Mouse (Mus musculus) macrophage (primary cell): ENCODE results near the gene Polr1c. TPM values are rescaled to one million over a fixed set of nuclear protein-coding genes. Genes with fewer than 3 reads are reported as not detected.

Experiments
- H3K27ac ChIP-seq: fragments of 350-480 bp; formaldehyde crosslinking; 2 replicates; pipeline ENCODE4 v1.9.0; 2021
- H3K36me3 ChIP-seq: fragments of 350-480 bp; formaldehyde crosslinking; 2 replicates; pipeline ENCODE4 v1.9.0; 2021; ENCODE audit errors: inconsistent target
- H3K4me3 ChIP-seq: fragments of 350-480 bp; formaldehyde crosslinking; 2 replicates; pipeline ENCODE4 v1.9.0; 2021; ENCODE audit errors: inconsistent target
- H3K79me2 ChIP-seq: fragments of 350-480 bp; formaldehyde crosslinking; 2 replicates; pipeline ENCODE4 v1.9.0; 2021; ENCODE audit errors: inconsistent target
- WGBS: methylation state at CpG from one replicate; pipeline ENCODE4 v1.1.7; 2026; ENCODE audit warnings: inconsistent platforms; ENCODE audit not compliant: missing documents; 5-methylcytosine and 5-hydroxymethylcytosine counted together
- polyA plus RNA-seq: library from polyadenylated mRNA; stranded (reverse); fragments of 250-400 nt; gene quantifications from 3 replicates; pipeline ENCODE4 v1.2.4, GENCODE M21; 2018; ENCODE audit warnings: inconsistent platforms

The Polr1c gene
- polyA plus RNA-seq, 1 experiment from 2014 or later, result 17.2 TPM

- H3K4me3 ChIP-seq, result no peak overlapping the region
- 91% methylated on average over 1 of the region's 1 CpGs for WGBS
- H3K79me2 ChIP-seq, result peaks cover 61% of the 10 kb centered on the region; the same call in 1 of the 2 replicates
- no peak overlapping the region for H3K27ac ChIP-seq
- peaks cover 30% of the 10 kb centered on the region for H3K36me3 ChIP-seq
Measured at GRCm38 (mm10) chr17:46273803-46274236, 26.0 kb upstream of the Polr1c start.

- Histone ChIP-seq H3K36me3 (peaks cover 23% of the 10 kb centered on the region), H3K4me3 (no peak overlapping the region), H3K27ac (no peak overlapping the region), H3K79me2 (peaks cover 50% of the 10 kb centered on the region; the same call in 1 of the 2 replicates)
- 90% methylated on average over 5 of the region's 5 CpGs for WGBS
Measured at GRCm38 (mm10) chr17:46272675-46273074, 24.8 kb upstream of the Polr1c start.

DNA sequence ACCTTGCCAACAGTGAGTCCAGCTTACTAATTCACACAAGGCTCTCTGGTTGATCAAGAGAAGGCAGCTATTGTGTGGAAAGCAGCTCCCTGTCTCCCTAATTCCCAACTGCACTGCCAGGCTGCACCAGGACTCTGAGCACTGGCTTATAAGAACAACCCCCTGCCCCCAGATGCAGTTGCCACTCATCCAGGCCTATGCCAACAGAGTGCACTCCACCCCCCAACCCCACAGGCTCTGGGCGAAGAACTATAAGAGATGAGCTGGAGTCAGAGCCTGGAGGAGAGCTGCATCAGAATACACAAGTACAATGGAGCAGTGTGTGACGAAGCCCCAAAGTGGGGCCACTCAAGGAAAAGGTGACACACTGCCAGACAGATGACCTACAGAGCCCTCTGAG is 24.2 kb upstream of the Polr1c start:
- Histone ChIP-seq H3K36me3 (peaks cover 23% of the 10 kb centered on the region), H3K79me2 (peaks cover 44% of the 10 kb centered on the region; the same call in 1 of the 2 replicates), H3K27ac (no peak overlapping the region), H3K4me3 (no peak overlapping the region)
- WGBS, result 95% methylated on average over 2 of the region's 2 CpGs

GRCm38 (mm10) chr17:46269771-46270534 is 22.1 kb upstream of the Polr1c start:
- WGBS, result 95% methylated on average over 19 of the region's 19 CpGs
- H3K27ac ChIP-seq, result no peak overlapping the region
- H3K36me3 ChIP-seq, result peaks cover 35% of the 10 kb centered on the region
- H3K4me3 ChIP-seq, result no peak overlapping the region
- peaks cover 23% of the 10 kb centered on the region; the same call in 1 of the 2 replicates for H3K79me2 ChIP-seq

DNA sequence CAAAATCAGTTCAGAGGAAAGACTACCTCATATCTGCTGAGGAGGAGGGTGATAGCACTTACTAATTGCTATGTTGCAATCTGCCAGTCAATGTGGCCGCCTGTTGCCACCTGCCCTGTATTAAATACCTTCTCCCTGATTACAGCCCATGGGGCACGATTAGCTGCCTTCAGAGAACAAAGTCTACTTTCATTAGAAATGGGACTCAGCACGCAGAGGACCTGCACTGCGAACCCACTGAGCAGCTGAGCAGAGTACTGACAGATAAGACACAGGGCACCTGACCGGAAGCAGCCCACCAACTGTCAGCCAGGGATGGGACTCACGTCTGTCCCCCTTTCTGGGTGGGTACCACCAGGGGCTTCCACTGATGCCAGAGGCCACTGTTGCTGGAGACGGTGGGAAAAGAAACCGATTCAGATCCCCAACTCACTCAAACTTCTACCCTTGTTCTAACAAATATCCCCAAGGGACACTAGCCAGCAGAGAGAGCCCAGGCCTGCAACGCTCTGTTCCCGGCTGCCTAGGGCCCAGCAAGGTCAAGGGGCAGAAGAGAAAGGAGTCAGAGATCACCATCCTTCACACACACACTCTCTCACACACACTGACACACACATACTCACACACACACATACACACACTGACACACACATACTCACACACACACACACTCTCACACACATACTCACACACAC is 20.3 kb upstream of the Polr1c start:
- Histone ChIP-seq H3K4me3 (no peak overlapping the region), H3K27ac (no peak overlapping the region), H3K79me2 (peaks cover 5% of the 10 kb centered on the region; the same call in 1 of the 2 replicates), H3K36me3 (peaks cover 46% of the 10 kb centered on the region)
- WGBS, result 92% methylated on average over 10 of the region's 10 CpGs

DNA sequence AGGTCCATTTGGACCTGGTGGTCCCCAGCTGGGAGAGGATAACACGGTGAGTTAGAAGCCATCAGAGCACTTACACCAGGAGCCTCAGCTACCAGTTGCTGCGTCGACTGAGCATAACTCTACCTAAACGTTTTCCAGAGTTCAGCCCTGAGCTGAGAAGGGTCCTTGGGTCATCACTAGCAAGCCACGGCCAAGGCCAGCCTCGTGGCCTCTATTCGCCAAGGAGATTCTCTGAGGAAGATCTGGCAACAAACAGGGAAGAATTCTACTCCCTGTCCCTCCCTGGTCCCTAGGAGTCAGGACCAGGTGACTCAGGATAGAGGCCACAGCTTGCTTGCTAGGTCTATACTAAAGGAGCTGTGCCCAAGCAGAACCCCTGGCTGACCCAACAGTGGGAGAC is 19.7 kb upstream of the Polr1c start:
- Histone ChIP-seq H3K36me3 (peaks cover 52% of the 10 kb centered on the region), H3K4me3 (no peak overlapping the region), H3K27ac (no peak overlapping the region), H3K79me2 (no peaks in the 10 kb centered on the region; the same call in 1 of the 2 replicates)
- WGBS, result 95% methylated on average over 7 of the region's 7 CpGs

- H3K4me3 ChIP-seq, result no peak overlapping the region
- WGBS, result 93% methylated on average over 6 of the region's 6 CpGs
- no peaks in the 10 kb centered on the region for H3K79me2 ChIP-seq
- no peak overlapping the region for H3K27ac ChIP-seq
- H3K36me3 ChIP-seq, result peaks cover 57% of the 10 kb centered on the region
Measured at GRCm38 (mm10) chr17:46266986-46267385, 19.1 kb upstream of the Polr1c start.

DNA sequence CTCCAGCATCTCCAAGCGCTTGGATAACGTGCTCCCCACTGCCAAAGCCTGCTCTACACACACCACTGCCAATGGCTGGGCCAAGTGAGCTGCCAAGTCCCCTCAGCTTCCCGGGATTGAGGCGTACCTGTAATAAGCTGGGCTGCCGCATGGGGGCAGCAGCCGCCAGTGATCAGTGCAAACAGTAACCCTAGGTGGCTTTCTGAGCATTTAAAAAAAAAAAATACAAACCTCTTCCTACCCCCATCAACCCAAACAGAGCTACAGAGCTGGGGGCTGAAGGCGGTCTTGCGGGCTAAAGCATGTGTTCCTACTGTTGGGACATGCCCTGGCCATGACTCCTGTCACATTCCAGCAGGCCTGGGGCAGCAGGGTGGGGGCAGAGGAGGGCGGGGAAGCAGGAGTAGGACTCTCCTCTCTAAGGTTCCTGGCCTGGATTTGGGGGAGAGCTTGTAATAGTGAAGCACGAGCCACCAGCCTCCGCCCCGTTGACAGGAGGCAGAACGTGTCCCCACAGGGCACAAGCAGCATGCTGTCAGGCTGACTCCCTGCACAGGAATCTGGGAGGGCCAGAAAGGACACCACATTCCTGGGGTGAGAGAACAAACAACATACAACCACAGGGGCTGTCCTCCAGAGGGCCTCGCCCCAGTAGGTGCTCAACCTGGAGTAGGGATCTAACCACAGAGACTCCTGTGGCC is 18.2 kb upstream of the Polr1c start:
- no peak overlapping the region for H3K4me3 ChIP-seq
- H3K79me2 ChIP-seq, result no peaks in the 10 kb centered on the region
- no peak overlapping the region for H3K27ac ChIP-seq
- H3K36me3 ChIP-seq, result peaks cover 59% of the 10 kb centered on the region
- WGBS, result 52% methylated on average over 14 of the region's 14 CpGs

GRCm38 (mm10) chr17:46265502-46265901 is 17.6 kb upstream of the Polr1c start:
- WGBS, result 96% methylated on average over 12 of the region's 12 CpGs
- Histone ChIP-seq H3K79me2 (no peaks in the 10 kb centered on the region), H3K36me3 (peaks cover 59% of the 10 kb centered on the region), H3K27ac (no peak overlapping the region), H3K4me3 (no peak overlapping the region)

- WGBS, result 94% methylated on average over 5 of the region's 5 CpGs
Measured at GRCm38 (mm10) chr17:46262201-46262694, 14.4 kb upstream of the Polr1c start.

DNA sequence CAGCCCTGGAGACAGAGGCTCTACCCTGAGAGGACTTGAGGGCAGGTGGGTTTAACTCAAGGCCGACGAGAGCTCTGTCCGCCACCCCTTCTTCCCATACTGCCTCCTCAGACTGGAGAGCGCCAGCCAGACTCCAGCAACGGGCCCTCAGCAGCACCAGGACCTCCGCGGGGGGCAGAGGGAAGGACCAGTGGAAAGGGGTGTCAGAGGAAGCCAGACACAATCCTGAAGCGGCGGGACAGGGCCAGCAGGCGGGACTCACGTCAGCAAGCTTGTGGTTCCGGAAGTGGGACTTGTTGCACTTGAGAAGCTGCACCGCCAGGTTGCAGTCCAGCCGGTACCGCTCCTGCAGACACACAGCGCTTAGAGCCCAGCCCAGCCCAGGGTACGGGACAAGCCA is 11.8 kb upstream of the Polr1c start:
- Histone ChIP-seq H3K27ac (no peak overlapping the region), H3K79me2 (no peaks in the 10 kb centered on the region), H3K4me3 (no peak overlapping the region), H3K36me3 (peaks cover 63% of the 10 kb centered on the region)
- 91% methylated on average over 17 of the region's 17 CpGs for WGBS

More at GRCm38 (mm10) chr17:46262201-46262694, 14.4 kb upstream of the Polr1c start:
- H3K27ac ChIP-seq, result no peak overlapping the region
- no peak overlapping the region for H3K4me3 ChIP-seq
- peaks cover 76% of the 10 kb centered on the region for H3K36me3 ChIP-seq
- H3K79me2 ChIP-seq, result no peaks in the 10 kb centered on the region

DNA sequence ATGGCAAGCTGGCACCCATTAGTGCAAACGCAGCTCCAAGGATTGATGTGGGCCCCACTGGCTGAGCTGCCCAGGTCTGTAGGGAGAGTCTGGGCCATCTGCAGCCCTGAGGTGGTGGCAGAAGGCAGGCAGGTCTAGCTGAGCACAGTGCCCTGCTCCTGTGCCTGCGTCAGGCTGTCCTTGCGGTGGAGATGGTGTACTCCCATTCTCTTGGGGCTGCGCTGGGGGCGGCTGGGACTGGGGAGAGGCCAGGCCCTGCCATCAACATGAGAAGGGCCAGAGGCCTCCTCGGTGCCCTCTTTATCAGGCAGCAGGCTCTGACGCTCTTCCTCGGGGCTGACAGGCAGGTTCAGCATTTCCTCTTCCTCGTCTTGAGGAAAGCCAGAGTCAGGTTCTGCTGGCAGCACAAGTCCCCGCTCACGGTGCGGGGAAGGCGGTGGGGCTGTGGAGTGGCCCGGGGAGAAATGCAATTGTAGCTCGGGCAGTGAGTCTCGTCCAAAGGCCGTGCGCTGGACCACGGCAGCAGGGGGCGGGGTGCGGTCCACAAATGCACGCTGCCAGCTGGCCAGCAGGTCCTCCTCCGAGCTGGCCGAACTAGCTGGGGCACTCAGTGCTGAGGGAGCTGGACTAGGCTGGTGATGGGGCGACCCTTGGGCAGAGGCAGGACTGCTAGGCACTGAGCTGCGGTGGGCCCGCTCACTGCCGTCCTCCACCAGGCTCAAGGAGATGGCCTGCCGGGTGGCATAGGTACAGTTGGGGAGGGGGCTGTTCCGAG is 10.6 kb upstream of the Polr1c start:
- Histone ChIP-seq H3K27ac (no peak overlapping the region), H3K79me2 (no peaks in the 10 kb centered on the region), H3K4me3 (no peak overlapping the region), H3K36me3 (peaks cover 51% of the 10 kb centered on the region)
- 90% methylated on average over 29 of the region's 30 CpGs for WGBS

- H3K79me2 ChIP-seq, result peaks cover 4% of the 10 kb centered on the region; the same call in 1 of the 2 replicates
- H3K27ac ChIP-seq, result no peak overlapping the region
- H3K36me3 ChIP-seq, result peaks cover 38% of the 10 kb centered on the region; the same call in 1 of the 2 replicates
- no peak overlapping the region for H3K4me3 ChIP-seq
- 54% methylated on average over 6 of the region's 6 CpGs for WGBS
Measured at GRCm38 (mm10) chr17:46255147-46255546, 7.3 kb upstream of the Polr1c start.

DNA sequence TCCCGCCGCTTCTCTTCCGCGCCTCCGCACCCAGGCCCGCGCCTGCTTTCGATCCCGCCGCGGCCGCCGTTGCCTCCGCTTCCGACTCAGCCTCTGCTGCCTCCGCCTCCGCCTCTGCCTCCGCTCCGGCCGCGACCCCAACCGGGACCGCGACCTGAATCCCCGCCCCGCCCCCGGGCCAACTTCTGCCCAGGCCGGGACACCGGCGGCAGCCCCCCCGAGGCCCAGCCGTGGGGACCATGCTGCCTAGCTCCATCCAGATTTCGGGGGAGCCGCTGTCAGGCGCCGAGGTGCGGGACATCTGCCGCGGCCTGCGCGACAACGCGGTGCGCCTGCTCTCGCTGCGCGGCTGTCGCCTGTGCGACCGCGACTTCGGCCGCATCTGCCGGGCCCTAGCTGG is 6.3 kb upstream of the Polr1c start:
- Histone ChIP-seq H3K36me3 (peaks cover 34% of the 10 kb centered on the region; the same call in 1 of the 2 replicates), H3K4me3 (no peak overlapping the region), H3K79me2 (peaks cover 14% of the 10 kb centered on the region), H3K27ac (no peak overlapping the region)
- 1% methylated on average over 29 of the region's 54 CpGs for WGBS
